Mouse (Mus musculus): ENCODE results near the gene Slc25a29.

GRCm38 (mm10) chr12:108836722-108837121 lies 1.0 kb upstream of the Slc25a29 start:
- TF ChIP-seq CTCF (IDR thresholded peaks at IDR 0.05; ENCODE audit: borderline replicate concordance, control insufficient read depth, extremely low read depth, insufficient read depth, low read length, poor library complexity) (no peak), POLR2A (IDR thresholded peaks at IDR 0.05; ENCODE audit: control insufficient read depth, extremely low read depth, insufficient read depth, low read length, poor library complexity) (no peak)
